Mouse (Mus musculus): ENCODE measurements at regions not wholly inside any gene's neighbourhood (a gene's known extent, or its start where the extent isn't known, plus 50 kb on each side); places are given as distances from the start of the nearest gene placed in this dataset.

DNA sequence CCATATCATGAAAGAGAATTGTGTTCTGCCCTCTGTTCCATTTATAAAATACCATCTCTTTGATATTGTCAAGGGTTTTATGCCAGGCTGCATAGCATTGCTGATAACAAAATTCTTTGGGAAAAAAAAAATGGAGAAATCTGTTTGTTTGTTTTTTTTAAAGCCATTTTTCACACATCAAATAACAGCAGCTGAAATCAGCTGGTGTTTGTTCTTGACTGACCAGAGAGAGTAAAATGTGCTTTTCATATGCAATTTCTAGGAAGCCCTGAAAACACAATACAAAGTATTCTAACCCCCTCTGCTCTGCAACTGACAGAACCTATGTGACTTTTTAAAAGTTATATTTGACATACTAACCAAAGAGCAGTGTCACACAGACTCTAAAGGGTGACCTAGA lies 270.0 kb downstream of the Mreg start:
- DNase-seq (ENCODE audit: low spot score) (no peak), ATAC-seq (no peak)
- H3K4me1 ChIP-seq (ENCODE audit: control insufficient read depth, insufficient read depth, low read length), result no peaks in the 10 kb centered on the region; the same call in 1 of the 2 replicates
- H3K36me3 ChIP-seq (ENCODE audit: control insufficient read depth, insufficient read depth, low read length), result no peaks in the 10 kb centered on the region
- no peaks in the 10 kb centered on the region for H3K27me3 ChIP-seq (replicated peaks; ENCODE audit: control insufficient read depth, insufficient read depth, low read length)
- H3K4me3 ChIP-seq (ENCODE audit: low read depth, low read length), result no peak overlapping the region
- H3K9ac ChIP-seq (ENCODE audit: low read length), result no peak overlapping the region
- H3K27ac ChIP-seq (ENCODE audit: low read depth, low read length), result no peak overlapping the region
- no peak overlapping the region for H3K4me2 ChIP-seq (ENCODE audit: low read length)
- no peaks in the 10 kb centered on the region for H3K9me3 ChIP-seq (replicated peaks; ENCODE audit: control insufficient read depth, low read length)

DNA sequence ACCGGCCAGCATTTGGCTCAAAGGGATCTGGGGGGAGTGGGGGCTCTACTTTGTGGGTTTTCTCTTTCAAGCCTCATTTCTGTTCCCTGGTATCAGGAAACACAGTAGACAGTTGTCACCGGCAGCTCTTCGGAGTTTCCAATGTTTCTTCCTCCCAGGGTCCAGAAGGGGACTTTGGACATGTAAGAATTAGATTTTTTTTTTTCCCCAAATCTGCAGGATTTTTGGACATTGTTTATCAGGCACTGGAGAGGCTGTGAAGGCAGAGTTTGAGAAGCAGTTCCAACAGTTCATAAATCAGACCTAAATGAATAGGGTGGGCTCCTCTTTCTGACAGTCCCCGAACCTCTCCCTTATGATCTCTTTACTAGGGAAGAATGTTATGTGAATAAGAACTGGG lies 270.4 kb downstream of the Mreg start:
- H3K4me3 ChIP-seq (ENCODE audit: low read depth, low read length), result no peak overlapping the region
- WGBS, result 60% methylated on average over 4 of the region's 4 CpGs
- no peaks in the 10 kb centered on the region for H3K9me3 ChIP-seq (replicated peaks; ENCODE audit: control insufficient read depth, low read length)
- no peak for DNase-seq (ENCODE audit: low spot score)
- H3K4me2 ChIP-seq (ENCODE audit: low read length), result no peak overlapping the region
- no peaks in the 10 kb centered on the region for H3K36me3 ChIP-seq (ENCODE audit: control insufficient read depth, insufficient read depth, low read length)
- H3K4me1 ChIP-seq (ENCODE audit: control insufficient read depth, insufficient read depth, low read length), result no peaks in the 10 kb centered on the region; the same call in 1 of the 2 replicates
- no peak for ATAC-seq
- no peak overlapping the region for H3K9ac ChIP-seq (ENCODE audit: low read length)
- no peaks in the 10 kb centered on the region for H3K27me3 ChIP-seq (replicated peaks; ENCODE audit: control insufficient read depth, insufficient read depth, low read length)
- H3K27ac ChIP-seq (ENCODE audit: low read depth, low read length), result no peak overlapping the region

DNA sequence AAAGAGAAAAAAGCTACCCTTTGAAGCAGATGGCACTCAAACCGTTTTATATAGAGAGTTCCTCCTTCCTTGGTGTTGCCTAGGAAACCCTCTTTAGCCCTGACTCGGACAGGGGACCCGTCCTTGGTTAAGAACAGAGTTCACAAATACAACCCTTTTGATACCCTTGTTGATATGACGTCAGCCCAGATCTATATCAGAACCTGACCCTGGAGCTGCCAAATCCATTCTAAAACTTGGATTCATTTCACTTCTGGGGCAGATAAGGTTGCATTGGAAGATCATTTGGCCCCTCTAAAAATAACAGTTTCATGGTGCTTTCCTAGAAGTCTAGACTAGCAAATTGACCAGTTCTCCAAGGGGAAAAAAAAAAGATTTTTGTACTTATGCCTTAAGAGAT lies 271.2 kb downstream of the Mreg start:
- no peak overlapping the region for H3K4me3 ChIP-seq (ENCODE audit: low read depth, low read length)
- no peak overlapping the region for H3K27ac ChIP-seq (ENCODE audit: low read depth, low read length)
- ATAC-seq, result no peak
- no peak overlapping the region for H3K9ac ChIP-seq (ENCODE audit: low read length)
- no peaks in the 10 kb centered on the region for H3K36me3 ChIP-seq (ENCODE audit: control insufficient read depth, insufficient read depth, low read length)
- 46% methylated on average over 4 of the region's 4 CpGs for WGBS
- no peaks in the 10 kb centered on the region; the same call in 1 of the 2 replicates for H3K4me1 ChIP-seq (ENCODE audit: control insufficient read depth, insufficient read depth, low read length)
- H3K4me2 ChIP-seq (ENCODE audit: low read length), result no peak overlapping the region
- no peaks in the 10 kb centered on the region for H3K9me3 ChIP-seq (replicated peaks; ENCODE audit: control insufficient read depth, low read length)
- H3K27me3 ChIP-seq (replicated peaks; ENCODE audit: control insufficient read depth, insufficient read depth, low read length), result no peaks in the 10 kb centered on the region
- DNase-seq (ENCODE audit: low spot score), result no peak

DNA sequence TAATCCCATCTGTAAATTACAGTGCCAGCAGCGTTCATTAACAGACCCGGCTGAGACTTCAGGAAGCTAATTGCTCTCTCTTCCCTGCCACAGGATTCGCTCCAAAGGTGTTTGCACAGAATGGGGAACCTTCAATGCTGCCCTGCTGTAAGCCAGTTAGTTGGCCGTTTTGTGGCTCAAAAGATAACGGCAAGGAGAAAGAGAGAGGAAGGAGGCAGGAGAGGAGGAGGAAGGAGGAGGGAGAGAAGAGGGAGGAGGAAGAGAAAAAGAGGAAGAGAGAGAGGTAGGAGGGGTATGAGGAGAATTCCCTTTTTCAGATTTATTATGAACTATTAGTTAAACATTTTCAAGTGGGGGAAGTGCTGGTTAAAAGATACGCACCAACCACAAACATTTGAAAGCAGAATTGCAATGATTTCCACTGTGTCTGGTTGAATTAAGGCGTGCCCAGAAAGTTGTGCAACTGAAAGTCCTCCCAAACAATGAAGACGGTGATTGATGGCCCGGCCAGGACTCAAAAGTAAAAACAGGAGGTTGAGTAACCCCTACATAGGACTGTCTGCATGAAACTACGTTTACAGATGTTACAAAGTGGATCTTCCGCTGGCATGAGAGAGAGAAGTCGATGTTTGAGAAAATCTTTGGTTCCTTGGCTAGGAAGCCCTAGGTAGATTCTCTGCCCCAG lies 273.6 kb downstream of the Mreg start:
- no peaks in the 10 kb centered on the region for H3K27me3 ChIP-seq (replicated peaks; ENCODE audit: control insufficient read depth, insufficient read depth, low read length)
- no peak overlapping the region for H3K4me3 ChIP-seq (ENCODE audit: low read depth, low read length)
- H3K4me2 ChIP-seq (ENCODE audit: low read length), result no peak overlapping the region
- no peak overlapping the region for H3K9ac ChIP-seq (ENCODE audit: low read length)
- DNase-seq (ENCODE audit: low spot score), result no peak
- H3K27ac ChIP-seq (ENCODE audit: low read depth, low read length), result no peak overlapping the region
- no peaks in the 10 kb centered on the region; the same call in 1 of the 2 replicates for H3K4me1 ChIP-seq (ENCODE audit: control insufficient read depth, insufficient read depth, low read length)
- 60% methylated on average over 12 of the region's 12 CpGs for WGBS
- no peaks in the 10 kb centered on the region for H3K9me3 ChIP-seq (replicated peaks; ENCODE audit: control insufficient read depth, low read length)
- no peak for ATAC-seq
- no peaks in the 10 kb centered on the region for H3K36me3 ChIP-seq (ENCODE audit: control insufficient read depth, insufficient read depth, low read length)

DNA sequence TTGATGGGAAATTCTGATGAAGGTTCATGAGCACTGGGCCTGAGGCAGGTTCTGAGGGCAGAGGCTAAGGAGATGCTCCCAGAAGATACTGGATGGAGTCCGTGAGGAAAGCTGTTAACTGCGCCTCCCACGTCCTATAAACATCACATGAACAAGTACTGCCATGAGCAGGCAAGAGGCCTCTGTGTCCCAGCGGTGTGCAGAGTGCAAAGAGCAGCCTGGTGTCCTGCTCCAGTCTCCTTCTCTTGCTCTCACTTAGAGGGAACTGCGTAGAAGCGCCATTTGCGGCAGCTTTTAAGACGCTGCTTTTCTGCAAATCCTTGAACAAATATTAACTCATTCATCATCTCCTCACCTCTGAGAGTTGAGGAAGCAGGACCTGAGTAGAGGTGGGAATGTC lies 274.2 kb downstream of the Mreg start:
- no peaks in the 10 kb centered on the region for H3K27me3 ChIP-seq (replicated peaks; ENCODE audit: control insufficient read depth, insufficient read depth, low read length)
- DNase-seq (ENCODE audit: low spot score) (no peak), ATAC-seq (no peak)
- H3K9me3 ChIP-seq (replicated peaks; ENCODE audit: control insufficient read depth, low read length), result no peaks in the 10 kb centered on the region
- H3K27ac ChIP-seq (ENCODE audit: low read depth, low read length), result no peak overlapping the region
- no peaks in the 10 kb centered on the region; the same call in 1 of the 2 replicates for H3K4me1 ChIP-seq (ENCODE audit: control insufficient read depth, insufficient read depth, low read length)
- no peak overlapping the region for H3K9ac ChIP-seq (ENCODE audit: low read length)
- H3K36me3 ChIP-seq (ENCODE audit: control insufficient read depth, insufficient read depth, low read length), result no peaks in the 10 kb centered on the region
- 75% methylated on average over 8 of the region's 8 CpGs for whole genome bisulfite sequencing
- no peak overlapping the region for H3K4me3 ChIP-seq (ENCODE audit: low read depth, low read length)
- H3K4me2 ChIP-seq (ENCODE audit: low read length), result no peak overlapping the region

DNA sequence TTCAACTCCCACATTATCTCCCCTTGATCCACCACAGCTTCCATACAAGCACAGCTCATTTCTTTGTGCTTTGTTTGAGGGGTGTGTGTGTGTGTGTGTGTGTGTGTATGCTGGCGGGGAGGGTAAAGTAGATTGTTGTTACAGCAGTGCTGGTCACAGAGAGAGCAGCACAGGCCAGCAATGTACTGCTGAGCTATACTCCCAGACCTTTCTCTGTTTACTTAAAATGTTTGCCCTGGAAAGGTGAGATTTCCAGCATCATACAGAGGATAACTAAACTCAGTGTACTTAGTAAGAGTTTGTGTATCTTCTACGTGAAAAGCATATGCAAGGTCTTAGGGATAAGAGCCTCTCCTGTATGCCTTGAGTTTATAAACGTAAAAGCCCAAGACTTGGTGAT lies 274.9 kb downstream of the Mreg start:
- H3K9ac ChIP-seq (ENCODE audit: low read length), result no peak overlapping the region
- ATAC-seq, result no peak
- H3K27me3 ChIP-seq (replicated peaks; ENCODE audit: control insufficient read depth, insufficient read depth, low read length), result no peaks in the 10 kb centered on the region
- H3K27ac ChIP-seq (ENCODE audit: low read depth, low read length), result no peak overlapping the region
- no peak overlapping the region for H3K4me3 ChIP-seq (ENCODE audit: low read depth, low read length)
- H3K36me3 ChIP-seq (ENCODE audit: control insufficient read depth, insufficient read depth, low read length), result no peaks in the 10 kb centered on the region
- no peaks in the 10 kb centered on the region; the same call in 1 of the 2 replicates for H3K4me1 ChIP-seq (ENCODE audit: control insufficient read depth, insufficient read depth, low read length)
- WGBS, result 88% methylated on average over 3 of the region's 3 CpGs
- no peak overlapping the region for H3K4me2 ChIP-seq (ENCODE audit: low read length)
- no peaks in the 10 kb centered on the region for H3K9me3 ChIP-seq (replicated peaks; ENCODE audit: control insufficient read depth, low read length)
- DNase-seq (ENCODE audit: low spot score), result no peak

DNA sequence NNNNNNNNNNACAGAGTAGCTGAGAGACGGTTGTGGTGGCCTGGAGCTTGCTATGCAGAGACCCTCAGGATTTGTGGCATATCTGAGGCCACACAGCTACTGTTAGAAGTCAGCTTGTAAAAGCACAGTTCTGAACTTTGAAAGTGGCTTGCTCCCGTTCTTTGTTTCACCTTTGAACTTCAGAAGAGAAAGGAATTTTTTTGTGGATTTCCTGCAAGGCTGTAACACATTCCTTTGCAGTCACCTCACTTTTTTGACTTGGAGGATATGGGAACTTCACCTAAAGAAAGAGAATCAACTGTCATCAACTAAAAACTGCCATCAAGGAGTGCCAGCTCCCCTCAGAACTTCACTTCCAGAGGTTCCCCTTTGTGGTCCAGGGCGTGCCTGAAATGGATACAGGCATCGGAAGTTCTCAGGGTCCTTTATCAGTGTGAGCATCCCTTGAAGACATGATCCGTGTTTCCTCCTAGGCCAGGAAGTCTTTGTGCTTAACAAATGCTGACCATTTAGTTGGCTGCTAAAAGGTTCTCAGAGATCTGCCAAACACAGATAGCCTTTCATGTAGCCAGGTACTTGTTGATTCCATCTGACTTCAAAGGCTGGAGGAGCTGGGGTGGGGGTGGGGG lies 275.5 kb downstream of the Mreg start:
- H3K27me3 ChIP-seq (replicated peaks; ENCODE audit: control insufficient read depth, insufficient read depth, low read length), result no peaks in the 10 kb centered on the region
- no peaks in the 10 kb centered on the region for H3K9me3 ChIP-seq (replicated peaks; ENCODE audit: control insufficient read depth, low read length)
- no peak for ATAC-seq
- DNase-seq (ENCODE audit: low spot score), result no peak
- no peaks in the 10 kb centered on the region for H3K36me3 ChIP-seq (ENCODE audit: control insufficient read depth, insufficient read depth, low read length)
- H3K4me1 ChIP-seq (ENCODE audit: control insufficient read depth, insufficient read depth, low read length), result no peaks in the 10 kb centered on the region; the same call in 1 of the 2 replicates
- no peak overlapping the region for H3K9ac ChIP-seq (ENCODE audit: low read length)
- no peak overlapping the region for H3K4me2 ChIP-seq (ENCODE audit: low read length)
- no peak overlapping the region for H3K27ac ChIP-seq (ENCODE audit: low read depth, low read length)
- no peak overlapping the region for H3K4me3 ChIP-seq (ENCODE audit: low read depth, low read length)
- WGBS, result 78% methylated on average over 5 of the region's 5 CpGs

DNA sequence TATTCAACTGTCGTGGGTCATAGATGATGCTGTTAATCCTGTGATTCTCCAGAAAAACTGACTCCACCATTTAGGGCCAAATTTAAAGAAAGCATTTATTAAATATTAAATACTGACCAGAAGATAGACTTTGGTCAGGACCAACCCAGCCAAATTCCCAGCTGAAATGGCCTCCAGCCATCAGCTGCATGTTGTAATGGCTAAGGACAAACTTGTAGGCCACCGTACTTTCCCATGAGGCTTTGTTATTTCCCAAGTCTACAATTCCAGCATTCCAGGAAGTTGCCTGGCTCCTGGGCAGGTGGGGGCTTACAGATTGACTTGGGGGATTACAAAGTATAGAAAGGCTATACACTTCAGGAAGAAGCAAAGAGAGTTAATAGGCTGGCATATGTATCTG lies 272.5 kb upstream of the Fn1 start:
- H3K27ac ChIP-seq (ENCODE audit: low read depth, low read length), result no peak overlapping the region
- H3K27me3 ChIP-seq (replicated peaks; ENCODE audit: control insufficient read depth, insufficient read depth, low read length), result no peaks in the 10 kb centered on the region
- no peak overlapping the region for H3K4me2 ChIP-seq (ENCODE audit: low read length)
- H3K4me1 ChIP-seq (ENCODE audit: control insufficient read depth, insufficient read depth, low read length), result no peaks in the 10 kb centered on the region
- no peak overlapping the region for H3K9ac ChIP-seq (ENCODE audit: low read length)
- no peak overlapping the region for H3K4me3 ChIP-seq (ENCODE audit: low read depth, low read length)
- DNase-seq (ENCODE audit: low spot score) (no peak), ATAC-seq (no peak)
- no peaks in the 10 kb centered on the region for H3K9me3 ChIP-seq (replicated peaks; ENCODE audit: control insufficient read depth, low read length)
- WGBS, result 93% methylated on average over 2 of the region's 2 CpGs
- no peaks in the 10 kb centered on the region for H3K36me3 ChIP-seq (ENCODE audit: control insufficient read depth, insufficient read depth, low read length)

DNA sequence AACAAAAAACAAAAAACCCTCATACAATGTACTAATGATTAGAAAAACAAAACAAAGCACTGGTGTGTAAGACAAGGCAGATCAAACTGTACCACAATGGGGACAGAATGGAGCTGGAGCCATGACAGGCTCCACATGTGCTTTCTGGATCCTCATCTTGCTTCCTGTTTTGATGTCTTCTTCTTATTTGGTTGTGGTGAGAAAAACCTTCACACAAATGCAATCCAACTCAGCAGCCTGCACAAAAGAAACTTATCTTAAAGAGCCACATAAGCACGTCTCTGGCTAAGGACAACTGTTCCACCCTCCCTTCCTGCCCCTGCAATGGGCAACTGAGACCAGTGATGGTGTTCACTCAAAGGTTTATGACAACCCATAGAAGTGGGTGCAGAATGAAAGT lies 271.9 kb upstream of the Fn1 start:
- ATAC-seq (no peak), DNase-seq (ENCODE audit: low spot score) (no peak)
- Histone ChIP-seq H3K4me1 (ENCODE audit: control insufficient read depth, insufficient read depth, low read length) (no peaks in the 10 kb centered on the region), H3K27ac (ENCODE audit: low read depth, low read length) (no peak overlapping the region), H3K9ac (ENCODE audit: low read length) (no peak overlapping the region), H3K4me3 (ENCODE audit: low read depth, low read length) (no peak overlapping the region), H3K9me3 (replicated peaks; ENCODE audit: control insufficient read depth, low read length) (no peaks in the 10 kb centered on the region), H3K36me3 (ENCODE audit: control insufficient read depth, insufficient read depth, low read length) (no peaks in the 10 kb centered on the region), H3K27me3 (replicated peaks; ENCODE audit: control insufficient read depth, insufficient read depth, low read length) (no peaks in the 10 kb centered on the region), H3K4me2 (ENCODE audit: low read length) (no peak overlapping the region)
- WGBS, result 79% methylated on average over 1 of the region's 1 CpGs

Data from forebrain, embryonic 14.5 days (tissue).